Mouse (Mus musculus) megakaryocyte, embryonic 14.5 days (primary cell): Measurements from ENCODE around the gene Rhobtb3.

ENCODE experiments used
- FLI1 ChIP-seq: IDR thresholded peaks from 2 replicates; pipeline ENCODE4 v1.6.1; 2012; ENCODE audit warnings: low read length, inconsistent platforms, mixed read lengths
- GATA1 ChIP-seq: IDR thresholded peaks from 3 replicates; pipeline ENCODE4 v1.6.1; 2012; ENCODE audit warnings: mixed read lengths, low read length, inconsistent platforms, borderline replicate concordance

DNA sequence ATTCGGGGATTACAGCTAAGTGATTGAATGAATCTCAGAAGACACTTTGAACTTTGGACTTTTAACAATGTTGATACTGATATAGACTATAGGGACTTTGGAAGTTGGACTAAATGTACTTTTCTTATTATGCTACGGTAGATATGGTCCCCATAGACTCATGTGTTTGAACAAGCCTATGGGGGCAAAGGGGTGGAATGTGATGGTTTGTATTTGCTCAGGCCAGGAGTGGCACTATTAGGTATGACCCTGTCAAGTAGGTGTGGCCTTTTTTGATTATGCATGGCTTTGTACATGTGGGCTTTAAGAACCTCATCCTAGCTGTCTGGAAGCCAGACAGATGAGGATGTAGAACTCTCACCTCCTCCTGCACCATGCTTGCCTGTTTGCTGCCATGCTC is 30.8 kb upstream of the Rhobtb3 start:
- TF ChIP-seq FLI1 (no peak), GATA1 (no peak)
